Mouse (Mus musculus): ENCODE measurements around the gene Mybl2. TPM values are rescaled to one million over a fixed set of nuclear protein-coding genes. Genes with fewer than 3 reads are reported as not detected.

Gene Mybl2
- polyA plus RNA-seq, 1 experiment from 2014 or later = 1.9 TPM

DNA sequence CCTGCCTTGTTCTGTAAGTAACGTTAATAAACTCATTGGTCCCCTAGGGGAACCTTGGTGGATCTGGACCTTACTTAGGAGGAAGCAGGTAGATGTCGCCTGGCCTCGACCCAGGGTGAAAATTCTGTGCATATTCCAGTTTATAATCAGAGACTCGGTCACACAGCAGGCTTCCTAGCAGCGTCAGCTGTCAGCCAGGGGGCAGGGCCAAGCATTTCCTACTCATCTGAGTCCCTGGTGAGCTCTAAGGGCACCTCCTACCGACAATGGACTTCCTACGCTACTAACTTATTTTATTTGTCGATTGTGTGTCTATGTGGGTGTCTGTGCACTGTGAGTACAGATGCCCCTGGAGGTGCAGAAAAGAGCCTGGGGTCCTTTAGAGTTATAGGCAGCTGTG lies 45.4 kb downstream of the Mybl2 start:
- 52% methylated on average over 8 of the region's 8 CpGs for WGBS
- Histone ChIP-seq H3K4me3 (ENCODE audit: low read depth, low read length) (no peak overlapping the region), H3K9ac (ENCODE audit: low read depth, low read length) (no peak overlapping the region), H3K4me1 (ENCODE audit: control insufficient read depth, insufficient read depth, low read length) (peaks cover 10% of the 10 kb centered on the region), H3K27me3 (ENCODE audit: control insufficient read depth, insufficient read depth, low read depth, low read length) (no peaks in the 10 kb centered on the region), H3K27ac (ENCODE audit: low read length) (no peak overlapping the region), H3K9me3 (replicated peaks; ENCODE audit: control insufficient read depth, low read length, poor library complexity, severe bottlenecking) (no peaks in the 10 kb centered on the region), H3K36me3 (ENCODE audit: control insufficient read depth, insufficient read depth, low read length) (no peaks in the 10 kb centered on the region), H3K4me2 (ENCODE audit: low read length) (no peak overlapping the region)
- no peak for ATAC-seq

GRCm38 (mm10) chr2:163100551-163100950 lies 46.1 kb downstream of the Mybl2 start:
- peaks cover 10% of the 10 kb centered on the region for H3K4me1 ChIP-seq (ENCODE audit: control insufficient read depth, insufficient read depth, low read length)
- H3K9ac ChIP-seq (ENCODE audit: low read depth, low read length) = no peak overlapping the region
- no peaks in the 10 kb centered on the region for H3K36me3 ChIP-seq (ENCODE audit: control insufficient read depth, insufficient read depth, low read length)
- H3K4me2 ChIP-seq (ENCODE audit: low read length) = no peak overlapping the region
- 81% methylated on average over 5 of the region's 5 CpGs for WGBS
- no peak overlapping the region for H3K4me3 ChIP-seq (ENCODE audit: low read depth, low read length)
- H3K27me3 ChIP-seq (ENCODE audit: control insufficient read depth, insufficient read depth, low read depth, low read length) = no peaks in the 10 kb centered on the region
- ATAC-seq = no peak
- no peak overlapping the region for H3K27ac ChIP-seq (ENCODE audit: low read length)
- no peaks in the 10 kb centered on the region for H3K9me3 ChIP-seq (replicated peaks; ENCODE audit: control insufficient read depth, low read length, poor library complexity, severe bottlenecking)

GRCm38 (mm10) chr2:163101646-163102203 lies 47.2 kb downstream of the Mybl2 start:
- no peaks in the 10 kb centered on the region for H3K27me3 ChIP-seq (ENCODE audit: control insufficient read depth, insufficient read depth, low read depth, low read length)
- 3% methylated on average over 10 of the region's 10 CpGs for WGBS

DNA sequence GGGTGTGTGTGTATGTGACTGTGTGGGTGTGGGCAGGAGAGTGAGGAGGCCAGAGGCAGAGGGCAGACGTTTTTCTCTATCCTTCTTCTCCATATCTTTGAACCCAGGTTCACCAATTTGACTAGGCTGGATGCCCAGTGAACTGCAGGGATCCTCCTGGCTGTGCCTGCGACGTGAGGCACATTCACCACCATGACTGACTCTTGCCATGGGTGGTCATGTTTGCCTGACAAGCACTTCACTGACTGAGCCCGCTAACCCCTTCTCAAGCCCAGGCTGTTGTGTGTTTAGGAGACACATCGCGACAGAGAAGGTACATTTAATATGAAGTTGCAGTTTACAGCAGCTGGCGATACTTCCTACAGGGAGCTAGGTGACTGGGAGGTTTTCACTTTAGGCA lies 47.7 kb downstream of the Mybl2 start:
- H3K27me3 ChIP-seq (ENCODE audit: control insufficient read depth, insufficient read depth, low read depth, low read length) = no peaks in the 10 kb centered on the region
- H3K4me2 ChIP-seq (ENCODE audit: low read length) = no peak overlapping the region
- H3K9ac ChIP-seq (ENCODE audit: low read depth, low read length) = no peak overlapping the region
- no peaks in the 10 kb centered on the region for H3K36me3 ChIP-seq (ENCODE audit: control insufficient read depth, insufficient read depth, low read length)
- peaks cover 10% of the 10 kb centered on the region for H3K4me1 ChIP-seq (ENCODE audit: control insufficient read depth, insufficient read depth, low read length)
- ATAC-seq = peak; percentile 31; the same call in 1 of the 2 replicates
- H3K9me3 ChIP-seq (replicated peaks; ENCODE audit: control insufficient read depth, low read length, poor library complexity, severe bottlenecking) = no peaks in the 10 kb centered on the region
- 46% methylated on average over 7 of the region's 7 CpGs for WGBS
- no peak overlapping the region for H3K27ac ChIP-seq (ENCODE audit: low read length)
- H3K4me3 ChIP-seq (ENCODE audit: low read depth, low read length) = no peak overlapping the region

More at GRCm38 (mm10) chr2:163101646-163102203, 47.2 kb downstream of the Mybl2 start:
- Histone ChIP-seq H3K4me1 (ENCODE audit: control insufficient read depth, insufficient read depth, low read length) (peaks cover 10% of the 10 kb centered on the region), H3K4me3 (ENCODE audit: low read depth, low read length) (no peak overlapping the region), H3K27ac (ENCODE audit: low read length) (no peak overlapping the region), H3K36me3 (ENCODE audit: control insufficient read depth, insufficient read depth, low read length) (no peaks in the 10 kb centered on the region), H3K9me3 (replicated peaks; ENCODE audit: control insufficient read depth, low read length, poor library complexity, severe bottlenecking) (no peaks in the 10 kb centered on the region), H3K9ac (ENCODE audit: low read depth, low read length) (no peak overlapping the region), H3K4me2 (ENCODE audit: low read length) (no peak overlapping the region)
- 0 out of 2 replicates have a peak, but pooled peaks have one; percentile 19 for ATAC-seq

- H3K4me2 ChIP-seq (ENCODE audit: low read length) = no peak overlapping the region
- ATAC-seq = no peak
- no peaks in the 10 kb centered on the region for H3K36me3 ChIP-seq (ENCODE audit: control insufficient read depth, insufficient read depth, low read length)
- H3K27me3 ChIP-seq (ENCODE audit: control insufficient read depth, insufficient read depth, low read depth, low read length) = no peaks in the 10 kb centered on the region
- no peak overlapping the region for H3K27ac ChIP-seq (ENCODE audit: low read length)
- 59% methylated on average over 18 of the region's 18 CpGs for WGBS
- peaks cover 10% of the 10 kb centered on the region for H3K4me1 ChIP-seq (ENCODE audit: control insufficient read depth, insufficient read depth, low read length)
- H3K9ac ChIP-seq (ENCODE audit: low read depth, low read length) = no peak overlapping the region
- H3K4me3 ChIP-seq (ENCODE audit: low read depth, low read length) = no peak overlapping the region
- no peaks in the 10 kb centered on the region for H3K9me3 ChIP-seq (replicated peaks; ENCODE audit: control insufficient read depth, low read length, poor library complexity, severe bottlenecking)
Observed at GRCm38 (mm10) chr2:163102900-163103653, 48.6 kb downstream of the Mybl2 start.

DNA sequence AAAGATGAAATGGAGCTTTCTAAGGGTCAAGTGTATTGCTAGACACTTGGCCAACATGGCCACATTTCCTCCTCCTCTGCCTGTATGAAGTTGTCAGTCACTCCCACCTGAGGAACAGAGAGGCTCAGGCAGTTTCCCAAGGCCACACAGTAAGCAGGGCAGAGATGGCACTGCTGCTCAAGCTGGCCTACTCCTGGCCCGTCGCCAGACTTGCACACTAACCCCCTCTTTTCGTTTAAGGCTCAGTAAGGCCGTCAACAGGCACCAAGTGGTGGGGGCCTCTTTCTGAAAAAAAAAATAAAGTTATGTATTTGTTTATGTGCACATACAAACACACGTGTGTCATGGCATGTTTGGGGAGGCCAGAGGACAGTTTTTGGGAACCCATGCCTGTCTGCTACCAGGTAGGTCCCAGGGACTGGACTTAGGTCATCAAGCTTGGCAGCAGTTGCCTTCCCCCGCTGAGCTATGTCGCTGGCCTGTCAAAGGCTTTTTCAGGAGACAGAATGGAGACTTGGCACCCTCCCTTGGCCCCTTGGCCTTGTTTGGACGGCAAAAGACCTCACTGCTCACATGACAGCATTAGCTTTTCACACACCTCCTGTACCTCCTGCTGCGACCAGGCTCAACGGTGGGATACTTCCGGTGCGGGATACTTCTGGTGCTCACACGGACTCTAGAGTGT lies 49.7 kb downstream of the Mybl2 start:
- no peak overlapping the region for H3K27ac ChIP-seq (ENCODE audit: low read length)
- WGBS = 66% methylated on average over 13 of the region's 13 CpGs

GRCm38 (mm10) chr2:163108385-163108784 lies 53.9 kb downstream of the Mybl2 start:
- no peak for ATAC-seq
- 29% methylated on average over 9 of the region's 9 CpGs for WGBS
- no peak overlapping the region for H3K4me2 ChIP-seq (ENCODE audit: low read length)
- no peaks in the 10 kb centered on the region for H3K27me3 ChIP-seq (ENCODE audit: control insufficient read depth, insufficient read depth, low read depth, low read length)
- H3K4me3 ChIP-seq (ENCODE audit: low read depth, low read length) = no peak overlapping the region
- no peaks in the 10 kb centered on the region for H3K9me3 ChIP-seq (replicated peaks; ENCODE audit: control insufficient read depth, low read length, poor library complexity, severe bottlenecking)
- no peak overlapping the region for H3K9ac ChIP-seq (ENCODE audit: low read depth, low read length)
- H3K27ac ChIP-seq (ENCODE audit: low read length) = no peak overlapping the region
- peaks cover 35% of the 10 kb centered on the region for H3K4me1 ChIP-seq (ENCODE audit: control insufficient read depth, insufficient read depth, low read length)
- no peaks in the 10 kb centered on the region for H3K36me3 ChIP-seq (ENCODE audit: control insufficient read depth, insufficient read depth, low read length)

More for the DNA sequence above, 49.7 kb downstream of the Mybl2 start:
- Histone ChIP-seq H3K4me2 (ENCODE audit: low read length) (no peak overlapping the region), H3K4me3 (ENCODE audit: low read depth, low read length) (no peak overlapping the region), H3K9ac (ENCODE audit: low read depth, low read length) (no peak overlapping the region), H3K4me1 (ENCODE audit: control insufficient read depth, insufficient read depth, low read length) (peaks cover 15% of the 10 kb centered on the region), H3K27me3 (ENCODE audit: control insufficient read depth, insufficient read depth, low read depth, low read length) (no peaks in the 10 kb centered on the region), H3K36me3 (ENCODE audit: control insufficient read depth, insufficient read depth, low read length) (no peaks in the 10 kb centered on the region), H3K9me3 (replicated peaks; ENCODE audit: control insufficient read depth, low read length, poor library complexity, severe bottlenecking) (no peaks in the 10 kb centered on the region)
- ATAC-seq = no peak

GRCm38 (mm10) chr2:163110706-163111105 lies 56.2 kb downstream of the Mybl2 start:
- WGBS = 100% methylated on average over 1 of the region's 1 CpGs
- H3K27me3 ChIP-seq (ENCODE audit: control insufficient read depth, insufficient read depth, low read depth, low read length) = no peaks in the 10 kb centered on the region

More at GRCm38 (mm10) chr2:163110706-163111105, 56.2 kb downstream of the Mybl2 start:
- Histone ChIP-seq H3K4me1 (ENCODE audit: control insufficient read depth, insufficient read depth, low read length) (peaks cover 35% of the 10 kb centered on the region), H3K4me2 (ENCODE audit: low read length) (no peak overlapping the region), H3K9me3 (replicated peaks; ENCODE audit: control insufficient read depth, low read length, poor library complexity, severe bottlenecking) (no peaks in the 10 kb centered on the region), H3K4me3 (ENCODE audit: low read depth, low read length) (no peak overlapping the region), H3K36me3 (ENCODE audit: control insufficient read depth, insufficient read depth, low read length) (no peaks in the 10 kb centered on the region), H3K9ac (ENCODE audit: low read depth, low read length) (no peak overlapping the region), H3K27ac (ENCODE audit: low read length) (peak overlapping the region; percentile 97)
- ATAC-seq = no peak
